Mouse (Mus musculus): ENCODE results near the gene Trhr2. TPM values are rescaled to one million over a fixed set of nuclear protein-coding genes. Genes with fewer than 3 reads are reported as not detected.

The Trhr2 gene
- not detected for total RNA-seq (2023)

GRCm38 (mm10) chr8:122360696-122361416, at the start of gene Trhr2:
Trhr2 (minus strand) TSS chr8:122360746.

GRCm38 (mm10) chr8:122376365-122377231, 16.1 kb upstream of the Trhr2 start, which contains the start of gene Zc3h18:
Zc3h18 (plus strand) TSS chr8:122376609.

Other genes starting within 250 kb of the Trhr2 start
- gene Zfpm1, start 78.6 kb downstream of the Trhr2 start, total RNA-seq (2023): 10 to 100 TPM; 27.9 to 46.5 TPM
- gene Zc3h18, start 15.9 kb upstream of the Trhr2 start, total RNA-seq (2023): 10 to 100 TPM; 55.6 to 56.3 TPM
- not detected for gene Il17c, start 61.3 kb upstream of the Trhr2 start, total RNA-seq (2023)
- gene Cyba, start 72.2 kb upstream of the Trhr2 start, total RNA-seq (2023): 100 to 1,000 TPM; 778 to 797 TPM
- 10 to 100 TPM in 1 of 2 experiments, 1 to 10 TPM in 1; 8.6 to 10.3 TPM for gene Mvd, start 82.7 kb upstream of the Trhr2 start, total RNA-seq (2023)
- not detected for gene Snai3, start 100.0 kb upstream of the Trhr2 start, total RNA-seq (2023)
- gene Rnf166, start 115.3 kb upstream of the Trhr2 start, total RNA-seq (2023): 10 to 100 TPM; 46.3 to 60.3 TPM
- 10 to 100 TPM; 10.5 to 12.6 TPM for gene Ctu2, start 115.4 kb upstream of the Trhr2 start, total RNA-seq (2023)
- gene Piezo1, start 190.6 kb upstream of the Trhr2 start, total RNA-seq (2023): 10 to 100 TPM; 36.0 to 51.0 TPM
- 10 to 100 TPM; 51.4 to 59.5 TPM for gene Cdt1, start 207.3 kb upstream of the Trhr2 start, total RNA-seq (2023)
- gene Aprt, start 216.2 kb upstream of the Trhr2 start, total RNA-seq (2023): 100 to 1,000 TPM; 172 to 173 TPM

Data from neutrophil, adult 83 days (primary cell).